Mouse (Mus musculus) cerebellum, adult 8-10 months (tissue): ENCODE results near the gene Dhx9.
"Not testable (repeated sequence)": the region's sequence is repeated elsewhere in the genome, so short reads cannot be mapped to it uniquely, and the experiment has no call there.

ENCODE experiments used
- DNase-seq: peaks from one replicate; pipeline ENCODE4 v3.0.0; 2022

Dhx9 gene

DNA sequence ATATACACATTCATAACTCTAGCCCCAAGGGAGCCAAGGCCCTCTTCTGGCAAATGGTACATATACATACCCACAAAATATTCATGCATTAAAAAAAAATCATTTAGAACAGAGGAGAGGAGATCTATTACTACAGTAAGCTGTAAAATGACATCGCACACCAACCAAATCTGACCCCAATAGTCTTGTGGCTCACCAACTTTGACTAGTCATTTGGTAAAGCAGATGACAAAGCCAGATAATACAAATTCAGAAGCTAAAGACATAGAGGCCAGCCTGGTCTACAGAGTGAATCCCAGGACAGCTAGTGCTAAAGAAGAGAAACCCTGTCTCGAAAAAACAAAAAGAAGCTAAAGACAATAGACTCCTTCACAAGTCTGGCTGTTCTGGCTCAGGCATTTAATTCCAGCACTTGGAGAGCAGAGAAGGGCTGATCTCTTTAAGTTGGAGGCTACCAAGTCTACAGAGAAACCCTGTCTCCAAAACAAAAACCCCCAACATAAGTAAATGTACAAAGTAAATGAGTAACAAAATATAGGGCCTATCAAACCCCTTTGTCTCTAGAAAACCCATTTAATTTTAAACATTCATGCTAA is 2.2 kb downstream of the Dhx9 start:
- DNase-seq = no peak

DNA sequence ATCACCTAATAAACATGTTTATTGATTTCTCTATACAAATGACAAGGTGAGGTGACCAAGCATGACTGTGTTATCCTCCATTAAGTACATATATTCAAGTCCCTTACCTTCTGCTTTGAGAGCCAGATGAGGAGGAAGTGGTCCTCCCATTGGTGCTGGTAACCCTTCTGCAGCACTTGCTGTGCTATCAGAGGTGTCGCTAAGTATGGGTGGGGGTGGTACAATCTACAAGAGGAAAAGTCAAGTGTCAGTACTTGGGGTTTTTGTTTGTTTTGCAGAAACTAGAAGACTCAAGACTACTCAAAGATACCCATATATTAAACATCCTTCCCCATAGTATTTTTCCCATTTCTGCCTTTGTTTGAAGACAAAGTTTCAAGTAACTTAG is 6.4 kb downstream of the Dhx9 start:
- no peak for DNase-seq

DNA sequence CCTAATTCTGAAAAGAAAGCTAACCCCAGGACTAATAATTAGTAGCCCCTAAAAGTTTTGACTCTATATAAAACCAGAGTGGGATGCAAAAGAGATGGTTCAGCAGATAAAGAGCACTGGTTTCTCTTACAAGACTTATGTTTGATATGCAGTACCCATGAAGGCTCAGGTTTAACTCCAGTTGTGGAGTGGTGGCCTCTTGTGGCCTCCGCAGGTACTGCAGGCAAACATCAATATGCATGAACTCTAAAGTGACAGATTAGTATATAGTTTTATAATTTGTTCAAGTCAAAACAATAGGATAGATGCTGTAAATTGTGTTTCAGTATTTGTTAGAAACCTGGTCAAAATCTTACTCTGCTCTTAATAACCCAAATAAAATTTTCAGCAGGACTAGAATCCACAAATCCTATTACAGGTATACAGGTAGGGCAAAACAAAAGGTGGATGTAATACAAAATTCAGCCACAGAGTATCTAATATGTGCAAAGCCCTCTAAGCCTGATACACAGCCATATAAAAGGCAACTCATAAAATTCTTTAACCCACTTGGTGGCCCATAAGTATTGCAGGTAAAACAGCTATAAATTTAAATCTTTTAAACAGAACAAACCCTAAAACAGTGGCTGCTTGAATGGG is 7.0 kb downstream of the Dhx9 start:
- peak; percentile 36 for DNase-seq

DNA sequence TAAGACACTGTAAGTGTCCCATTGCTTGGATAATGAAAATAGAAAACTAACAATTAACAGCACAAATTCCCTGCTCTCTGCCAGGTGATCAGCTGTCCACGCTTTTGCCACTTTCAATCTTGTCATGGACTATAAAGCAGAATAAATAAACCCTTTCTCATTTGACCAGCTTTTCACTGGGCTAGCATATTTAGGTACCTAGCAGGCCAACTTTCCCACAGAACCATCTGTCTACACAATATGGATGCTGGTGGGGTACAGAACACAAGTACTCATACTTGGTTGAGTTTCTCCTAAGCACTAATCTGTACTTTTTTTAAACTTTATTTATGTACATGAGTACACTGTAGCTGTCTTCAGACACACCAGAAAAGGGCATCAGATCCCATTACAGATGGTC is 8.2 kb downstream of the Dhx9 start:
- DNase-seq = peak; percentile 13

DNA sequence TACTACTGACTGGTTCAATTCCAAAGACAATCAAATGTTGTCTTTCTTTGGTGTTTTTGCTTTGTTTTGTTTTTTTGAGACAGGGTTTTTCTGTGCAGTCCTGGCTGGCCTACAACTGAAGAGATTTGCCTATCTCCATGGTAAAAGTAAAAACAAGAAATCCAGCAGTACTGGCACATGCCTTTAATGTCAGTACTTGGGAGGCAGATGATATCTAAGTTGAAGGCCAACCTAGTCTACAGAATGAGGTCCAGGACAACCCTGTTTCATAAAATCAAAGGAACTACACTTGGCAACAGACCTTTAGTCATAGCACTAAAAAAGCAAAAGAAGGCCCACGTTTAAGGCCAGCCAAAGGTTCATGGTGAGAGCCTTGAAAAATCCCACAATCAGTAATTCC is 25.7 kb downstream of the Dhx9 start:
- no peak for DNase-seq

DNA sequence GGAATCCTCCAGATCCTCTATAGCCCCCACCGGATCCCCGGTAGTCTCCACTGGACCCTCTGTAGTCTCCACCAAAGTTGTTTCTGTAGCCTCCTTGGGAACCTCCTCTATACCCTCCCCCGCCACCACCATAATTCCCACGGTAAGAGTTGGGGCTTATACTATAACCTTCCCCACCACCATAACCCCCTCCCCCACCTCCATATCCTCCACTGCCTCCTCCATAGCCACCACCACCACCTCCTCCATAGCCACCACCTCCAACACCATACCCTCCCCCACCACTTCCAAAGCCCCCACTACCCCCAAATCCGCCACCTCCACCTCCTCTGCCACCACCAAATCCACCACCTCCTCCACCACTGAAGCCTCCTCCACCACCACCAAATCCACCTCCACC is 31.3 kb downstream of the Dhx9 start:
- no peak for DNase-seq

DNA sequence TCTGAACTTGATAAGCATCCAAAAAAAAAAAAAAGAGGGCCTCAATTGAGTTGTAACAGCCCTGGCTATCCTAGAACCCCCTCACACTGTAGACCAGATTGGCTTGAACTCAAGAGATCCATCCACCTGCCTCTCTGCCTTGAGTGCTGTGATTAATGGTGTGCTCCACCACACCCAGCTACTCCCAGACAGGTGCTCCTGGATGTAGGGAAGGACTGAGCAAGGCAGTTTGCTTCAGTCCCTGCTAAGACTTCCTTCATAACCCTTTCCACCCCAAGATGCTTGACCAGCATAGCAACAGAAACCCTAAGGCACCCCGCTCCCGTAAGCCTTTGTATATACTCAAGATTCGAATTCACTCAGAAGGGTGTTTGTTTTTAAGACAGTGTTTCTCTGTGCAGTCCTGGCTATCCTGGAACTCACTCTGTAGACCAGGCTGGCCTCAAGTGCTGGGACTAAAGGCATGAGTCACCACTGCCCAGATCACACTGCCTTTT is 34.3 kb downstream of the Dhx9 start:
- no peak for DNase-seq

DNA sequence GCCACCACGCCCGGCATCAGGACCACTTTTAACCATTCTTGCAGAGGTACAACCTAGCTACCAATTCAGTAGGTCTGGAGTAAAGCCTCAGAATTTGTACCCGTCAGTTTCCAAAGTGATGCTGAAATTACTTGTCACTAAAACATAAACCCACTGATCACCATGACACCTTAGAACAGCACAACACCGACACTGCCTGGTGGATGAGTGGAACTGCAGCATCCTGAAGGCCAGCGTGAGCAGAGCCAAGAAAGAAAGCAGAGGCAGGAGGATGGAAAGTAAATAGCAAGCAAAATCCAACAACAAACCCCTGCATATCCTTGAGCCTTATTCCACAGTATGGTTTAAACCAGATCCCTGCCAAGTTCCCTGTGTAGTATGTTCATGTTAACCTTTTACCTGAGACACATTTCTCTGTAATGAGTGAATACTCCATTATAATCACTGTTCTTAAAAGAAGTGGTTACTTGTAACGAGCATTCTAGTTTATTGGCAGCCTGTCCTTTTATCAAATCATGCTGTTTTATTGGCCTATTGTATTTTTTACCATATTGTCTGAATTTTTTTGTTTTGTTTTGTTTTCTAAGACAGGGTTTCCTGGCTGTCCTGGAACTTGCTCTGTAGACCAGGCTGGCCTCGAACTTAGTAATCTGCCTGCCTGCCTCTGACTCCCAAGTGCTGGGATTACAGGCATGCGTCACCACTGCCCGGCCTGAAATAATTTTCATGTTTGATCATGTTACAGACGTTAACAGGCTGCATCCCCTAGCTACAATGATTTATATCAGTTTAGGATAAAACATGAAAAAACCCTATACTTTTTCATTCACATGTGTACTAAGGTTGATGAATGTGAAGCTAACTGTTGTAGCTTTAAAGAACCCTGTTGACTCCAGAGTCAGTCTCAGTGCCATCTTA is 36.0 kb downstream of the Dhx9 start:
- DNase-seq = peak; percentile 11

DNA sequence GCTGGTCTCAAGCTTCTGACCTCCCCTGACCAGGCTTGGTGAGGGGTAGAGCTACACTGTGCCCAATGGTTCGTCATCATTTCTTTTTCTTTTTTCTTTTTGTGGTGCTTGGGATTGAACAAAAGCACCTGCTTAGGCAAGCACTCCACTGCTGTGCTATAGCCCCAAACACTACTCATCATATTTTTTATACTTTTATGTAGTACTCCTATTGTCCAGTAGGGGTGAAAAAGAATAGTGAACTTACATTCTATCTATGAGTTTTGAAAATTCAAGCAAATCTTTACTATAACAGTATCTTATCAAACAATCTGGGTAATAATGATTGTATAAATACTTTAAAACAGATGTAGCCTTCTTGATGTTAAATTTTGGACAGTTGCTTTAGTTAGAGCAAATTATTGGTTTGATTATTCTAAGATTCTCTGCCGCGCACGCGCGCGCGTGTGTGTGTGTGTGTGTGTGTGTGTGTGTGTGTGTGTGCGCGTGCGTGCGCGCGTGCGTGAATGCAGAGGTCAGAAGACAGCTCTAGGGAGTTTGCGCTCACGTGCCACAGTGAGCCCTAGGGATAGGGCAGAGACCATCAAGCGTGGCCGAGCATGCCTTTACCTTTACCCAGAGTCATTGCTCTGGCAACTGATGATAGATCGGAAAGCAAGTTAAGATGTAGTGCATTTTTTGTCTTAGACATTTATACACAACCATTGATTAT is 41.2 kb downstream of the Dhx9 start:
- DNase-seq = no peak

DNA sequence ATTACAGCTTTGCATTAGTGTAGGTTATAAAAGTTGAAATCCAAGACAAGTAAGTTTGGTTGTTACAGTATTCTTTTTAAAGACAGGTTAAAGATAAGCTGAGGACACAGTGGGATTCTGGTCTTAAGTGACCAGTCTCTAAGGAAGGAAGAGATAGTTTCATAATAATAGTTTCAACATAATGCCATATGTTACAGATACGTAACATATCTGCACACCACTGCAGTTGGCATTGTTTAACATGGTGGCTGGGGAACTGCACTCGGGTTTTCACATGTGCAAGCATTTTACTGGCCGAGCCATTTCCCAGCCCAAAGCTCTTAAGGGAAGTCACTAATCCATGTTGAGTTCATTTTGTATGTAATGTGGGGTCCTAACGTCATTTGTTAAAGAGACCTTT is 43.8 kb downstream of the Dhx9 start:
- no peak for DNase-seq

DNA sequence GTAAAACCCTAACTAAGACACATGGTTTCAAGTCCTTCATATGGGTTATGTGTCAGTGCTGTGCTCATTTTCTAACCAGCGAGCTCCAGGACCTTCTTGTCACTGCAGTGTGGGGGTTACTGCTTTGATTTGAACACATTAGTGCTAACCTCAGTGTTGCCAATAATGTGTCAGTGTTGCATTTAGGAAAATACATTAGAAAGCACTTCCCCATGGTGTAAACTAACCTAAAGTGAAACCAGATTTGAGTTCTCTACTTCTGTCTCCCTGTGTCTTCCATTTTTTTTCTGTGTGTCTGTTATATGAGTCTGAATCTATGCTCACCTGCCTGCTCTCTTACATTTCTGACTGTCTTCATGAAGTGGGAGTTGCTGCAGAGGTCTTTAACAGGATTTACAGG is 44.4 kb downstream of the Dhx9 start:
- DNase-seq = no peak

DNA sequence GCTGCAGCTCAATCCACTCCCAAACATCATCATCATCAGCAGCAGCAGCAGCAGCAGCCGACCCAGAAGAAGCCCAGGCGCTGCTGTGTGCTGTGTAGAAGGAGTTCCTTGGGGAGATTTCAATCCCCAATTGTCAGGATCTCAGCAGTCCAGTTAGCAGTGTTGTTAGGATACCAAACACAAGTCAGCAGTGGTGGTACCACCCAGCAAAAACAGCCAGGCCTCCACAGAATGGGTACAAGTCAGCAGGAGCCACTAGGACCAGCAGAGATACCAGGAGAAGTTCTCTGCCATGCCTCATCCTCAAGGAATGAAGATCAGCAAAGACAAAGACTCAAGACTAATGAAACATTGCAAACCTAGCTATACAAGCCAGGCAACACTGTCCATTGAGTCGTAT is 45.8 kb downstream of the Dhx9 start:
- no peak for DNase-seq

DNA sequence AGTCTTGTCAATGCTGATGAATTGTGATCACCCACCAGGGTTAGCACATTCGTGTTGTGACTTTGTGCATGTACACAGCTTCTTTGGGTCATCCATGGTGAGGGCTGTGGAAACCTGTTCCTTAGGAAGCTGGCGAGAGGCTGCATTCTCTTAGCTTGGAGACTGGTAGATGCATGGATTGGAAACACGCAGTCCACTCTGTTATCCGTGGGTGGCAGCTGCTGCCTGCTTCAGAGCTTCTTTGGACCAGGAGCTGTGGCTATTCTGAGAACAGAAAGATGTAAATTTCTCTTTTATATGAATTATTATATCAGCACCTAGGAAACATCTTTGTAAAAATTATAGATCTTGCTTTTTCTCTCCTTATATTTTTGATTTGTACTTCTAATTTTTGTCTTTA is 46.7 kb downstream of the Dhx9 start:
- no peak for DNase-seq

DNA sequence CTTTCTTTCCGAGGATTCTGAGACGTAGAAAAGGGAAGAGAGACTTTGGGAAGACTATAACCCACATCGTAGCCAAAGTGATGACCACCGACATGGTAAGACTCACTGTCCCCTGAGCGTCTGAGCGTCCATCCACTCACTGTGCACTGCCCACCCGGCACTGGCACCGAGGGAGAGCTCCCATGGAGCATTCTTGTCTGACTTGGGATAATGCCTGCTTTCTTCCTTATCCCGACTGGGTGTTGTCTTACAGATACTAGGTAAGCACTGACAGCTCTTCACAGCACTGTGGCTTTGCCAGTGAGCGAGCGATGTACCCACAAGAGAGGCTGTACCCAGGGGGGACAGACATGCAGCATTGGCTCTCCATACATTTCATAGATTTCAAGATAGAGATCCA is 49.9 kb downstream of the Dhx9 start:
- DNase-seq = no peak

DNA sequence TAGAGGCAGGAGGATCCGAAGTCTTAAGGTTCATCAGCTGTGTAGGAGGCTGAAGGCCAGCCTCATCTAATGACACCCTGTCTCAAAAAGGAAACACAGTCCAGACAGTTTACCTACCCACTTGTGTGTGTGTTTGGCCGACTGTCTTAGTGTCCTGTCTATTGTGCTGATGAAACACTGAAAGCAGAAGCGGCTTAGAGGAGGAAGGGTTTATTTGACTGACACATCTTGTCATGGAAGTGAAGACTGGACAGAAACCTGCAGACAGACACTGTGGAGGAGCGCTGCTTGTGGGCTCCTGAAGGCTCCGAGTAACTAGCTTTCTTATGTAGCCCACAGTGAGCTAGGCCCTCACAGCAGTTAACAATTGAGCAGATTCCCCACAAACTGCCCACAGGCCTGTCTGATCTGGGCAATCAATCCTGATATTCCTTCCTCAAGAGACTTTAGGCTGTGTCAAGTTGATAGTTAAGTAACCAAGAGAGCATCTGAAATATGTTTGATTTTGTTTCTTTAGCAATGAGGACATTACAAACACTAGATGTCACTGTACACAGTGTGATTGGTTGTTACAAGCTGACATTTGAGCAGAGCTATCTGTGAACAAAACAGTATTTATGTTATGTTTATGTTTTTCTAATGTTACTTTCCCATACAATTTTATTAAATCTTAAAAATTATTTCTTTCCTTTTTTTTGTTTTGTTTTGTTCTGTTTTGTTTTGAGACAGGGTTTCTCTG is 53.4 kb downstream of the Dhx9 start:
- no peak for DNase-seq

DNA sequence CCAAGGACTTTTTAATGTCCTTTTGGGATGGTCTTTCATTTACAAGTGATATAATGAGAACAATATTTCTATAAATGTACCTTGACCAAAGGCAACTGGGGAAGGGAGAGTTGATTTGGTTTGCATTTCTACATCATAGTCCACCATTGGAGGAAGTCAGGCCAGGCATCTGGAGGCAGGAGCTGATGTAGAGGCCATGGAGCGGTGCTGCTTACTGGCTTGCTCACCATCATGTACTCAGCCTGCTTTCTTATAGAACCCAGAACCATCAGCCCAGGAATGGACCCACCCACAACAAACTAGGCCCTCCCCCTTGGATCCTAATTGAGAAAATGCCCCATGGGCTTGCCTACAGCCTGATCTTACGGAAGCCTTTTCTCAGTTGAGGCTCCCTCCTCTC is 55.1 kb downstream of the Dhx9 start:
- no peak for DNase-seq

DNA sequence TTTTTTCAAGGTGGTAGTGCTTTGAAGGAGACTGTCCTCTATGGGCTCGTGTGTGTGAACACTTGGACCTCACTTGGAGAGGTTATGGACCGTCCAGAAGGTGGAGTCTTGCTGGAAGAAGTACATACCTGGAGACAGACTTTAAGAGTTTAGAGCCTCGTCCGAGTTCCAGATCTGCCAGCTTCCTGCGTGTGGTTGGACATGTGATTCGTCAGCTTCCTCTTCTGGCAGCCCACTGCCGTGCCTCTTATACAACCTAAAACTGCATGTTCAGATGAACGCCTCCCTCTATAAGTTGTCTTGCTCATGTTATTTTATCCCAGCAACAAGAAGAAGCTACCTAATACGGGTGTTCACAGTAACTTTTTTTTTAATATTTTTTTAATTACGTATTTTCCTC is 55.8 kb downstream of the Dhx9 start:
- DNase-seq = no peak

DNA sequence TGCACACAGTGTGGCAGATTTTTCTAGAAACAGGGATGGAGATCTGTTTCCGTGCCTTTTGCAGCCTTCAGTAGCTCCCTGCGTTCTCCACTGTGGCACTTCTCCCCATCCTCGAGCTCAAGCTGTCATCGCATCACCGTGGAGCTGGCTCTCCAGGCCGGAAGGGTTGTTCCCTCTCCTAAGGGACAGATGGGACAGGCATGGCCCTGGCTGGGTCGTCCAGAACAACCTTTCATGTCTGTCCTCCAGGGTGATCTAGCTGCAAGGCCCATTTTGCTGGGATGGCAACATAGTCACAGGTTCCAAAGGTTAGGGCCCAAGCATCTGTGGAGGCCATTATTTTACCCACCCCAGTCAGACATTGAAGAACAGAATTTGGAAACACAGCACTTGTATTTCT is 56.3 kb downstream of the Dhx9 start:
- no peak for DNase-seq

DNA sequence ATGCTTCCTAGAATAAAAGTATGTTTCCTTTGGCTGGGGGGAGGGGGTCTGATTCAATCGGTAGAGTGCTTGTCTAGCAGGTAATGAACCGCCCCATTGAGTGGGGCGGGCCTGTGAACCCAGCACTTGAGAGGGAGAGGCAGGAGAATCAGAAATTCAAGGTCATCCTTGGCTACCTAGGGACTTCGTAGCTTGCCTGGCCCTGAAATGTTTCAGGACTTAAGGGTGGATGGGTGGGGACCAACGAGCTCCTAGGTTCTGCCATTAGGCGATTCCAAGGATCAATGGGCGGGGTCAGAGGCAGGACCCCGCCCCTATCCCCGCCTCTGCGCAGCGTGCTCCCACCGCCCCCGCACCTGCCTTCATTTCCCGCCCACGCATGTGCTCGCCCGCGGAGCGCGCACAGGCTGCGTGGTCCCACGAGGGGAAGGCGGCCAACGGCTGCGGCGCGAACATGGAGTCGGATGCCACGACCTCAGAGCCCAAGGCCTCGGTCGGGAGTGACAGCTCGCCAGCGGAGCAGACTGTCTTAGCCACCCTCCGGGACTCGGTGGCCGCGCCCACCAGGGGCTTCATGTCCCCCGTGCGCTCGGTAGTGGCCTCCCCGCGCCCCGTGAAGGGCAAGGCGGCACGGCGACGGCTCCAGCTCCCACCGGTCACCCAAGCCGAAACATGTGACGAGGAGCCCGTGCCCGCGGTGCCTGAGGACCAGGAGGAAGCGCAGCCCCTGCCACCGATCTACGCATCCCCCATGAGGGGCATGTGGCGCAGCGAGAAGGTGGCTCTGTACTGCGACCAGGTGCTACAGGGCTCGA is 62.5 kb downstream of the Dhx9 start, which contains the start of gene Shcbp1l:
Gene Shcbp1l (plus strand): TSS at position 393 of the 815 bp plus-strand sequence.
- peak; percentile 72 for DNase-seq

DNA sequence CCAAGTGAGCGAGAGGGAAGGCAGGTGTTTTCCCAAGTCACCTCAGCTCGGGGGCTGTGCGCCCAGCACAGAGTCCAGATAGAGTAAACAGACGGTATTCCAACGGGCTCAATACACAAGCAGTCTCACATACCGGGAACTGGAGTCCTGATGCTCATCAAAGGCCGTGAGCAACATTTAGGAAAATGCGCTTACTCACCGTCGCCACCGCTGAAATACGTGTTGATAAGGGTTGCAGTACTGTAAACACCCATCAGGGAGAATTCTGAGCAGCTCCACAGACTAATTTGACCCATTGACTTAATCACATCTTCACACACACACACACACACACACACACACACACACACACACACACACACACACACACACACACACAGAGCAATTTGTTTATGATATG is 63.2 kb downstream of the Dhx9 start:
- DNase-seq = peak; percentile 17

DNA sequence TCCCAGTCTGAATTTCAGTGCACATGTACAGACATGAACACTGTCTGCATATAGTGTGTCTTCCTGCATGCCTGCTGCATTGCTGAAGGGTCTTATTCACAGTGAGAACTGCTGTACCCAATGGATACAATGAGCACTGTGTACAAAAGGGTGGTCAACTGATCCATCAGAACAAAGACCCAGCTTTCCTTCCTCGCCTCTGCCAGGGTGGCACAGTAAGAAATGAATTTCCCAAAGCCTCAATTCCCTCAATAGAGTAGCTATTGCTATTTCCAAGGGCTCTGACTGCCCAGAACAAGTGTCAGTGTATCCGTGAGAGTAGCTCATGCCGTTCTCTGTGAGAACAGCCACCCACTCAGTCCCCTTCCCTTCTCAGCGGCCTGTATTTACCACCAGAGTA is 69.7 kb downstream of the Dhx9 start:
- DNase-seq = not testable (repeated sequence)
